Mouse (Mus musculus): ENCODE data around the gene Cd6. TPM values are rescaled to one million over a fixed set of nuclear protein-coding genes. Genes with fewer than 3 reads are reported as not detected.

The Cd6 gene
- polyA plus RNA-seq, 1 experiment from 2014 or later, result not detected

- Histone ChIP-seq H3K9me3 (replicated peaks) (no peaks in the 10 kb centered on the region), H3K4me3 (no peak overlapping the region), H3K36me3 (no peaks in the 10 kb centered on the region), H3K27ac (no peak overlapping the region), H3K27me3 (ENCODE audit: low read depth, poor library complexity, severe bottlenecking) (no peaks in the 10 kb centered on the region), H3K4me1 (no peaks in the 10 kb centered on the region)
- no peak for DNase-seq (ENCODE audit: low spot score)
- WGBS, result 87% methylated on average over 2 of the region's 2 CpGs
Observed at GRCm38 (mm10) chr19:10804850-10805660, 24.8 kb downstream of the Cd6 start.

- no peak overlapping the region for H3K27ac ChIP-seq
- 84% methylated on average over 5 of the region's 5 CpGs for WGBS
- no peaks in the 10 kb centered on the region for H3K4me1 ChIP-seq
- H3K9me3 ChIP-seq (replicated peaks), result no peaks in the 10 kb centered on the region
- H3K36me3 ChIP-seq, result no peaks in the 10 kb centered on the region
- no peak for DNase-seq (ENCODE audit: low spot score)
- H3K4me3 ChIP-seq, result no peak overlapping the region
- H3K27me3 ChIP-seq (ENCODE audit: low read depth, poor library complexity, severe bottlenecking), result no peaks in the 10 kb centered on the region
Observed at GRCm38 (mm10) chr19:10803751-10804150, 26.1 kb downstream of the Cd6 start.

- no peaks in the 10 kb centered on the region for H3K27me3 ChIP-seq (ENCODE audit: low read depth, poor library complexity, severe bottlenecking)
- H3K36me3 ChIP-seq, result no peaks in the 10 kb centered on the region
- no peak overlapping the region for H3K4me3 ChIP-seq
- no peak for DNase-seq (ENCODE audit: low spot score)
- H3K9me3 ChIP-seq (replicated peaks), result no peaks in the 10 kb centered on the region
- no peaks in the 10 kb centered on the region for H3K4me1 ChIP-seq
- H3K27ac ChIP-seq, result no peak overlapping the region
- WGBS, result 89% methylated on average over 6 of the region's 6 CpGs
Observed at GRCm38 (mm10) chr19:10801906-10802305, 28.0 kb downstream of the Cd6 start.

GRCm38 (mm10) chr19:10801070-10801469 lies 28.8 kb downstream of the Cd6 start:
- no peaks in the 10 kb centered on the region for H3K36me3 ChIP-seq
- no peaks in the 10 kb centered on the region for H3K27me3 ChIP-seq (ENCODE audit: low read depth, poor library complexity, severe bottlenecking)
- no peaks in the 10 kb centered on the region for H3K4me1 ChIP-seq
- WGBS, result 87% methylated on average over 6 of the region's 6 CpGs
- H3K4me3 ChIP-seq, result no peak overlapping the region
- H3K9me3 ChIP-seq (replicated peaks), result no peaks in the 10 kb centered on the region
- DNase-seq (ENCODE audit: low spot score), result no peak
- no peak overlapping the region for H3K27ac ChIP-seq

- Histone ChIP-seq H3K36me3 (no peaks in the 10 kb centered on the region), H3K4me3 (no peak overlapping the region), H3K9me3 (replicated peaks) (no peaks in the 10 kb centered on the region), H3K4me1 (peaks cover 5% of the 10 kb centered on the region; the same call in 1 of the 2 replicates), H3K27me3 (ENCODE audit: low read depth, poor library complexity, severe bottlenecking) (no peaks in the 10 kb centered on the region), H3K27ac (no peak overlapping the region)
- DNase-seq (ENCODE audit: low spot score), result no peak
- WGBS, result 93% methylated on average over 17 of the region's 17 CpGs
Observed at GRCm38 (mm10) chr19:10799155-10799554, 30.7 kb downstream of the Cd6 start.

- 68% methylated on average over 10 of the region's 10 CpGs for WGBS
Observed at GRCm38 (mm10) chr19:10798576-10798975, 31.3 kb downstream of the Cd6 start.

GRCm38 (mm10) chr19:10794916-10795315 lies 34.9 kb downstream of the Cd6 start:
- Histone ChIP-seq H3K9me3 (replicated peaks) (no peaks in the 10 kb centered on the region), H3K4me1 (peaks cover 9% of the 10 kb centered on the region), H3K27me3 (ENCODE audit: low read depth, poor library complexity, severe bottlenecking) (no peaks in the 10 kb centered on the region), H3K36me3 (no peaks in the 10 kb centered on the region), H3K27ac (no peak overlapping the region), H3K4me3 (no peak overlapping the region)
- 100% methylated on average over 1 of the region's 1 CpGs for WGBS
- no peak for DNase-seq (ENCODE audit: low spot score)

More at GRCm38 (mm10) chr19:10798576-10798975, 31.3 kb downstream of the Cd6 start:
- no peaks in the 10 kb centered on the region for H3K36me3 ChIP-seq
- no peak overlapping the region for H3K27ac ChIP-seq
- peaks cover 5% of the 10 kb centered on the region; the same call in 1 of the 2 replicates for H3K4me1 ChIP-seq
- H3K27me3 ChIP-seq (ENCODE audit: low read depth, poor library complexity, severe bottlenecking), result no peaks in the 10 kb centered on the region
- no peak overlapping the region for H3K4me3 ChIP-seq
- H3K9me3 ChIP-seq (replicated peaks), result no peaks in the 10 kb centered on the region
- no peak for DNase-seq (ENCODE audit: low spot score)

- no peak for DNase-seq (ENCODE audit: low spot score)
- H3K4me1 ChIP-seq, result peaks cover 14% of the 10 kb centered on the region
- no peaks in the 10 kb centered on the region for H3K9me3 ChIP-seq (replicated peaks)
- H3K27ac ChIP-seq, result no peak overlapping the region
- H3K27me3 ChIP-seq (ENCODE audit: low read depth, poor library complexity, severe bottlenecking), result 0 out of 2 replicates have a peak, but pooled peaks cover 6% of the 10 kb centered on the region
- 58% methylated on average over 3 of the region's 3 CpGs for WGBS
- no peak overlapping the region for H3K4me3 ChIP-seq
- H3K36me3 ChIP-seq, result no peaks in the 10 kb centered on the region
Observed at GRCm38 (mm10) chr19:10793044-10793443, 36.8 kb downstream of the Cd6 start.

- Histone ChIP-seq H3K4me1 (peaks cover 15% of the 10 kb centered on the region), H3K27ac (no peak overlapping the region), H3K9me3 (replicated peaks) (no peaks in the 10 kb centered on the region), H3K4me3 (no peak overlapping the region), H3K36me3 (no peaks in the 10 kb centered on the region), H3K27me3 (ENCODE audit: low read depth, poor library complexity, severe bottlenecking) (0 out of 2 replicates have a peak, but pooled peaks cover 6% of the 10 kb centered on the region)
- WGBS, result 83% methylated on average over 9 of the region's 9 CpGs
- DNase-seq (ENCODE audit: low spot score), result no peak
Observed at GRCm38 (mm10) chr19:10790323-10790722, 39.5 kb downstream of the Cd6 start.

GRCm38 (mm10) chr19:10788242-10788641 lies 41.6 kb downstream of the Cd6 start:
- Histone ChIP-seq H3K27ac (no peak overlapping the region), H3K9me3 (replicated peaks) (no peaks in the 10 kb centered on the region), H3K4me3 (no peak overlapping the region), H3K4me1 (peaks cover 21% of the 10 kb centered on the region), H3K27me3 (ENCODE audit: low read depth, poor library complexity, severe bottlenecking) (0 out of 2 replicates have a peak, but pooled peaks cover 6% of the 10 kb centered on the region), H3K36me3 (no peaks in the 10 kb centered on the region)
- DNase-seq (ENCODE audit: low spot score), result no peak
- 76% methylated on average over 9 of the region's 9 CpGs for WGBS

- H3K9me3 ChIP-seq (replicated peaks), result no peaks in the 10 kb centered on the region
- DNase-seq (ENCODE audit: low spot score), result no peak
- H3K27ac ChIP-seq, result no peak overlapping the region
- peaks cover 18% of the 10 kb centered on the region for H3K4me1 ChIP-seq
- H3K36me3 ChIP-seq, result no peaks in the 10 kb centered on the region
- 0 out of 2 replicates have a peak, but pooled peaks cover 6% of the 10 kb centered on the region for H3K27me3 ChIP-seq (ENCODE audit: low read depth, poor library complexity, severe bottlenecking)
- H3K4me3 ChIP-seq, result no peak overlapping the region
- WGBS, result 81% methylated on average over 4 of the region's 4 CpGs
Observed at GRCm38 (mm10) chr19:10787406-10787805, 42.5 kb downstream of the Cd6 start.

GRCm38 (mm10) chr19:10786753-10787152 lies 43.1 kb downstream of the Cd6 start:
- 83% methylated on average over 6 of the region's 6 CpGs for WGBS
- no peaks in the 10 kb centered on the region for H3K9me3 ChIP-seq (replicated peaks)
- H3K36me3 ChIP-seq, result no peaks in the 10 kb centered on the region
- 0 out of 2 replicates have a peak, but pooled peaks cover 6% of the 10 kb centered on the region for H3K27me3 ChIP-seq (ENCODE audit: low read depth, poor library complexity, severe bottlenecking)
- H3K4me3 ChIP-seq, result no peak overlapping the region
- H3K27ac ChIP-seq, result no peak overlapping the region
- DNase-seq (ENCODE audit: low spot score), result no peak
- H3K4me1 ChIP-seq, result peaks cover 18% of the 10 kb centered on the region

- 81% methylated on average over 10 of the region's 10 CpGs for WGBS
- H3K9me3 ChIP-seq (replicated peaks), result no peaks in the 10 kb centered on the region
- no peaks in the 10 kb centered on the region for H3K36me3 ChIP-seq
- 0 out of 2 replicates have a peak, but pooled peaks cover 6% of the 10 kb centered on the region for H3K27me3 ChIP-seq (ENCODE audit: low read depth, poor library complexity, severe bottlenecking)
- no peak for DNase-seq (ENCODE audit: low spot score)
- H3K4me1 ChIP-seq, result peaks cover 17% of the 10 kb centered on the region
- no peak overlapping the region for H3K27ac ChIP-seq
- H3K4me3 ChIP-seq, result no peak overlapping the region
Observed at GRCm38 (mm10) chr19:10784796-10785459, 44.9 kb downstream of the Cd6 start.
